Mouse (Mus musculus) fibroblast of lung, adult 2 months (primary cell): ENCODE results near the gene Mical2.

Source experiments
- DNase-seq: peaks from one replicate; pipeline ENCODE4 v3.0.0-alpha.2; 2011; ENCODE audit warnings: low read depth

Gene Mical2

DNA sequence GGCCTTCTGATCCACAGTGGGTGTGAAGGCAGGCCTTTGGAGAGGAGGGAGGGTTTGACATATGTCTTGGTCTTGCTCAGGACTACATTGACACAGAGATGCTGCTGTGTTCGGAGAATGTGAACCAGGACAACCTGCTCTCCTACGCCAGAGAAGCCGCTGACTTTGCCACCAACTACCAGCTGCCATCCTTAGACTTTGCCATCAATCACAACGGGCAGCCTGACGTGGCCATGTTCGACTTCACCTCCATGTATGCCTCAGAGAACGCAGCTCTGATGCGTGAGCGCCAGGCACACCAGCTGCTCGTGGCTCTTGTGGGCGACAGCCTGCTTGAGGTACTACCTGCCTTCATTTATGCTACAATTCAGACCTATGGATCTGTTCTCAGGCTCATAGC lies 92.7 kb downstream of the Mical2 start:
- no peak for DNase-seq

DNA sequence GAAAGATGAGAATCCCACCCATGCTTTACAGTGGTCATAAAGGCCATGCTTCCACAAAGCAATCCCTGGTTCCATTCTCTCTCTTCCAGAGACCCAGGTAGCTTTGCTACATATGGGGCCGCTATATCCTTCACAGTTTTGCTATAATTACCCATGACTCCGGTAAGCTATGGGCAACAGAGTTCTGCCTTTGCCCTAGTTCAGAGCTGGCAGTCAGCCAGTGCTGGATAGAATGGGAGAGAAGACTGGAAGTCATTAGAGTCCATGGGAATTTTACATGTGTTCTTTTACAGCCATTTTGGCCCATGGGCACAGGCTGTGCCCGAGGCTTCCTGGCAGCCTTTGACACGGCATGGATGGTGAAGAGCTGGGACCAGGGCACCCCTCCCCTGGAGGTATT lies 93.8 kb downstream of the Mical2 start:
- no peak for DNase-seq

DNA sequence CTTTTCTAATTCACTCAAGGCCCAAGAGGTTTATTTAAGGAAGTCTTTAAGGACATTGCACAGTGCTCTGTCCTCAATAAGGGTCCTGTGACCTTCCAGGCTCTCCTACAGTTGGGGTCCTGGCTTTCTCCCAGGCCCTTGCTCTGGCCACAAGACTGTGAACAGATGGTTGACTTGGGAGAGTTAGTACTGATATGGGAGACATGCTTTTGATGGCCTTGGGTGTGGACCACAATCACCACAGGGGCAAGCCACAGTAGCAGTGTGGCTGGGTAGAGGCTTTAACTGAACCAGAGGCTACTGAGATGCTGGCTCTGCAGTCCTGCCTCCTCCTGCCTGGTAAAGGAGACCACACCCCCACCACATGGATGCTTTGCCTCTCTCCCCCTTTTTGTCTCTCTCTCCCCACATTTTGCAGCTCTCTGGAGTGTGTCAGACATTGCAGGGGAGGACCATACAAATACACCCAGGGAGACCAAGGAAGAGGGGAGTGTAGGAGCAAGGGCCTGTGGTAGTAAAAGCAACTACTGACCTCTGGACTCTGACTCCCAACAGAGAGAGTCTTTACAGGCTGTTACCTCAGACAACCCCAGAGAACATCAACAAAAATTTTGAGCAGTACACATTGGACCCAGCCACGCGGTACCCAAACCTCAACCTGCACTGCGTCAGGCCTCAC lies 94.5 kb downstream of the Mical2 start:
- no peak for DNase-seq

DNA sequence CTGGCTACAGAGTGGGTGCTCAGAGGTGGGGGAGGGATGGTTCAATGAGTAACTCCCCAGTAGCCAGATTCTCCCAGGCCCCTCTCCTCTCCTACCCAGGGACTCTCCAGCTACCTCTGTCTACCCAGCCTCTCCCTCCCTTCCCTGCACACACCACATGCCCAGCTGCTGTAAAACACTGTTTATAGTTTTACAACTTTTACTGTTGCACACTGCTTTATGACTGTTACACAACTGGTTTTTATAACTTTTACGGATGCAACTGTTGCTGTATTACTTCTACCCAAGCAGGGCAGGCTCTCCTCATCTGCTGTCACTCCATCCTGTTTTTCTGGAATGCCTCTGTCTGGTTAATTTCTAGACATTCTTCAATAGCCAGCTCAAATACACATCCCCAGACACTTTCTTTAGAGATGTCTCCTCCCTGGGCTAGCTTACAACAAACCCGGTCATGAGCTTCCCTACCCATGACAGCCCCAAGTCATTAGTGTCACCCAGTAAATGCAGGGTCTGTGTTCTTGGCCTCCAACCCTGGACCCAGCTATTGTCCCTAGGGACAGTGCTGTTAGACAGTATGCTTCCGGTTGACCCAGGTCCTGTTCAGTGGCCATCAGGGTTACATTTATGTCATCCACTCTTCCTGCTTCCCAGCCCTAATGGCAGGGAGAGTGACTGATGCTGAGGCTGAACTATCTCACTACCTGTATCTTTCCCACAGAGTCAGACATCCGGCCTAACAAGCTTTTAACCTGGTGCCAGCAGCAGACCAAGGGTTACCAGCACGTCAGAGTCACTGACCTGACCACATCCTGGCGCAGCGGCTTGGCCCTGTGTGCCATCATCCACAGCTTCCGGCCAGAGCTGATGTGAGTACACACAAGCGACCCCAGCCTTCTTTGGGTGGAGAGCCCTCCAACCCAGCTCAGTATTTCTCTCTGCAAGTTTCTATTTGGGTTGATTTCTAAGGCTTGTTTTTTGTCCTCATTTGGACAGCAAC lies 96.4 kb downstream of the Mical2 start:
- DNase-seq, result no peak

DNA sequence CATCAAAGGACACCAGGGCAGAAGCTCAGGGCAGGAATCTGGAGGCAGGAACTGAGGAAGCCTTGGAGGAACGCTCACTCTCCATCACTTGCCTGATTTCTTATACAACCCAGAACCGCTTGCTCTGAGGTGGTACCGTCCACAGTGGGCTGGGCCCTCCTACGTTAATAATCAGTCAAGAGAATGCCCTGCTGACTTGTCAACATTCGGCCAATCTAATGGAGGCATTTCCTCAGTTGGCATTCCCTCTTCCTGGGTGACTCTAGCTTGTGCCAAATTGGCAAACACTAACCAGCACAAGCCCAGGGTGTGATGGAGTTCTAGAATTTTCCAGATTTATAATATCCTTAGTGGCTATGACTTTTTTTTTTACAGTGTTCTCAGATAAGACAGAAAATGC lies 98.9 kb downstream of the Mical2 start:
- no peak for DNase-seq

DNA sequence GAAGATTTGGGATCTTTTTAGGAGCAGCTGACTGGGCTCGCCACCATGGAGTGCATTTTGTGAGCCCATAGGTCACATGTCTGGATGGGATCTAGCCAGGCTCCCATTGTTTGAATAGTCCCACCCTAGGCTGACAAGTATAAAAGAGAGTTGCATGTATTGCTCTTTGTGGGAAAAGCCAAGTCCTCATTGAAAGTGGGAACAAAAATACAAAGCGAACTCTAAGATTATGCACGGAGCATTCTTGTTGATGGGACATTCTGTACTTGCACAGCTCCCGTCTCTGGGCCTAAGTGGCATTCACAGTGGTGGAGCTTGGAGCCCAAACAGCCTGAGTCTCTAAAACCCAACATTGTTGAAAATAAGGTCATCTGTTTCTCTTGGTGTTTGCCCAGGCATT lies 101.2 kb downstream of the Mical2 start:
- no peak for DNase-seq

DNA sequence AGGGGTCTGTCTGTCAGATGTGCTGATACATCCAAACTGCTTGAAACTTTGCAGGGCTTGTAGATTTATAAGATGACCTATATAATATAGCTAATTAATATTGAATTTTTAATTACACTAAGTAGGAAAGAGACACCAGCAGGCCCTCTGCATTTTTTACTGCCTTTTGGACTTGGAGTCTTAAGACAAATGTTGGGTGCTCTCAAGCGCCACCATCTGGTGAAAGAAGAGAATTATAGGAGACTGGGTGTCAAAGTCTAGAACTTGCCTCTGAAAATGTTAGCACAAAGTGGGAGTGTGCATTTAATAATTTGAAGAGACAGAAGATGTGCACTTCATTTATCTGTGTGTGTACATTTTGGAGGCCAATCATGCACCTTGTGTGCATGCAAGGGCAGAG lies 103.3 kb downstream of the Mical2 start:
- DNase-seq, result no peak

DNA sequence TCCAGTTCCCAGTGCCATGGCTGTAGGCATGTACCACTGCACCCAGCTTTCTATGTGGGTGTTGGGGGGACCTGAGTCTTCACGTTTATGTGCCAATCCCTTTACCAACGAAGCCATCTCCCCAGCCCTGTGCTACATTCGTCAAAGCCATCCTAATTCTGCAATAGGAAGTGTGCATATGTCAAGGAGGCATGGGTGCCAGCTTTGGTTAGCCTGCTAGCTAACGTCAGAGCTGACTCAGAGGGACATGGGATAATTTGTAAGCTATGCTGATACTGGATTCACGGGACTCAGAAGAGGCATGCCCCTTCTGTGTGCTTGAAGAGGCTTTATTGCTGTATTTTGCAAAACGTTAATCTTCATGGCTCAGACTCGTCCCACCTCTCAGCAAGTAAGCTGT lies 103.8 kb downstream of the Mical2 start:
- no peak for DNase-seq

DNA sequence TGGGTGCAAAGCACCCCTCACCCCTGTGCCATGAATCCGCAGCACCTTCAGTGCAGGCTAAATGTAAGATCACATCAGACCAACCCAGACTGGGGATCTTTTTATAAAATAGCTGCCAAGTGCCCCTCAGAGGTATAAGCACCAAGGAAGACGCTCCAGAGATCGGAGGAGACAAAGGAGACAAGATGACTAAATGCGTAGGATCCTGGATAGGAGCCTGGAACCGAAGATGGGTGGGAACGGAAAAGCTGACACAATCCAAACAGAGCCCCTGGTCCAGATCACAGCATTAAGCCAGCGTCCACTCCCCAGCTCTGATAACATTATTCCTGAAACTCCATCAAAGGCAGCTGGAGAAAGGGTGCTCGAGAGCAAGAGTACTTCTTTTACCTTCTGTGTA lies 105.3 kb downstream of the Mical2 start:
- no peak for DNase-seq

DNA sequence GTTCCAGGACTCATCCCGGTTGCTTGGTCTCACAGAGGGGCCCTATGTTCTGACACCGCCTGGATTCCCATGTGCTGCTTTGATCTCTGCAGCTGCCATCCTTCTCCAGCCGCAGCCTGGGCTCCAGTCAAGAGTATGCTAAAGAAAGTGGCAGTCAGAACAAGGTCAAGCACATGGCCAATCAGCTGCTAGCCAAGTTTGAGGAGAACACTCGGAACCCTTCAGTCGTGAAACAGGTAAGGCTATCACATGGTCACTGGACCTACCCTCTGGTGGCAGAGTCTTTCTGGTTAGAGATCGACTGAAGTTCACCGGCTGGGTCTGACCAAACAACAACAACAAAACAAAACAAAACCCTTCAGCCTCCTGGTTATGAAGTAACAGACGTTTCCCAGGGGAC lies 106.1 kb downstream of the Mical2 start:
- DNase-seq, result no peak

DNA sequence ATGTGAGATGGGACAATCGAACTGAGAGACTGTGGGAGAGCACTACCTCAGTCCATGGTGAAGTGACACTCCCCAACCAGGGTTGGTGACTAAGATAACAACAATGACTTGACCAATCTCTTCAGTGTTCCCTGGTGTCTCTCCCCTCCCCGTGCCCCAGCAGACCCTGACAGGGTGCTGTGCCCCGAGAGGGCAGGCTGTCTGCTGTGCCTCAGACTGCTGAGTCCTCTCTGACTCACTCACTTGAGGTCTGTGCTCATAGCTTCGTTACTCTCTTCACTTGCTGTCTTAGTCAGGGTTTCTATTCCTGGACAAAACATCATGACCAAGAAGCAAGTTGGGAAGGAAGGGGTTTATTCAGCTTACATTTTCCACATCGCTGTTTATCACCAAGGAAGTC lies 106.8 kb downstream of the Mical2 start:
- peak; percentile 65 for DNase-seq

DNA sequence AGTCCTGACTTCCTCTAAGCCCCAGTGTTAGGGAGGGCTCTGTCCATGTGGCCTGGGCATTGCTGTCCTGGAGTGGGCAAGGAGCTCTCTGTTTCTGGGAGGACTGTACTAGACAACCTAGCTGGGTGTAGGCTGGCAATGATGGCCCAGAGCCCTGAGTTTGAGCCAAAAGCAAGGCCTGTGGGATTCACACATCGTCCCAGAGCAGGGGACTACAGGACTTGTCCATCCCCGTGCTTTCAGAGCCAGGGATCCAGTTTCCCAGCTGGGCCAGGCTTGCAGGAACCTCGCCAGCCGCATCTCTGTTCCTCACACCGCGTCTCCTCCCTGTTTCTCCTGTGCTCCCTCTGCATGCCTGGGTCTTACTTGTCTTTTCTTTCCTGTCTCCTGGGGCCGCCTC lies 107.7 kb downstream of the Mical2 start:
- no peak for DNase-seq

DNA sequence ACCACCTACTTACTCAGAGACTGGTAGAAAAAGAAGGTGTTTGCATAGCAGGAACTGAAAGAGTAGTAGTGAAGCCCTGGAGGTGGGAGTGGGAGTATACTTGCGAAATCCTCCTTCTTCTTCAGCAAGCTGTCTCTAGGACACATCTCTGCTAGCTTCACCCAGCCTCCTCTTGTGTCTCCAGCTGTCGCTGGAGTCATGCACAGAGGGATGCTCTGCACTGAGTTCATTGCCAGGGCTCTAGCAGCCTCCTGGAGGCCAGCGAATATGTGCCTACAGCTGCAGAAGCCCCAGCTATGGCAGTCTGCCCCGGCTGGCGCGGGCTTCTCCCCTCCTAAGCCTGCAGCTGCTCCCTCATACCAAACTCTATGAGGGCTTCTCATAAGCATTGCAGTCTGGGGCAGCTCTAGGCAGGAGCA lies 110.6 kb downstream of the Mical2 start:
- DNase-seq, result no peak

DNA sequence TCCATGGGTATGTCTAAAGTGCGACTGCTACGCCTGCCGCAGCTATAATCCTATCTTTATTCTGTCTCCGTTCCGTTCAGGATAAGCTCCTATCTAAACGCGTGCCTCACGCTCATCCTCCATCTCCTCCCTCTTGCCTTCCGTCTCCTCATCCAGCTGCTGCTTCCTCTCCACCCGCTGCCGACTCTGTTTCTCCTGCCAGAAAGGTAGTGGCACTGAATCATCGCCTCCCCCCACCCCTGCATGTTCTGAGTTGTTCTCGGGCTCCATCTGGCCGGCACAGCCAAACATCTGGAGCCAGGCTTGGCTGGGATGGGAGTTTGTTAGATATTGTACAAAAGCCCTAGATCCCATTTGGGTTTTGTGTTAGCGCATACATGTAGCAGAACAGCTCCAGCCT lies 111.1 kb downstream of the Mical2 start:
- peak; percentile 55 for DNase-seq

DNA sequence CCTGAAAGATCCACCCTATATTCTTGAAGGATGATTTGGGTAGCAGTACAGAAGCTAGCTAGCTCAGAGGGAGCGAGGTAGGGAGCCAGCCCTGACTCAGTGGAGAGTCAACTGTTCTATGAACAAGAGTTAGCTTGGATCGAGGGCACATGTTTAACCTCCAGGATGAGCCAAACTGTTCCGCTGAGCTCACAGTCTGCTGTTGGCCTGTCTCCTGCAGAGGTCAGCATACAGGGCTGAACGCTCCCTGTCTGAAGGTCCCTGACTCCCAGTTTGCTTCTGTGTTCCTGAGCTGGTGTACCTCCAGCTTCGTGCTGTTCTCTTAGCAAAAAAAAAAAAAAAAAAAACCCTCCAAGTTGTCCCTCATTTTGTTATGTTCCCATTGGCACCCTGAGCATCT lies 112.1 kb downstream of the Mical2 start:
- DNase-seq, result no peak

DNA sequence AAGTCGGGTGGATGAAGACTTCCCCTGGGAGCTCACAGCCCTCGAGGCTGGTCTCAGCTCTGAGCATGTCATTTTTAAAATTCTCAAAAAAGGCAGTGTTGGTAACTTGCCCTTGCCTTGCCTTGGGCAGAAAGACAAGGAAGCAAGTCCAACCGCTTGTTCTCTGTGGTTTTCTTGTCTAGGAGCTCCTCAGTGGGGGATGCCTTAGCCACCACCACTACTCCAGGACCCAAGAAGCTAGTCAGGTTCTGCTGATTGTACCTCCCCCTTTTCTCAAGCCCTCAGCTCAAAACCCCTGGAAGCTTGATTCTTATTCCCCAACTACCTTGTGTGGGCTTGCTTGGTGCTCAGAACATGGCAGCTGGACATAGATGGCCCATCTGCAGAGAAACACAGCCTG lies 115.4 kb downstream of the Mical2 start:
- DNase-seq, result peak; percentile 46

DNA sequence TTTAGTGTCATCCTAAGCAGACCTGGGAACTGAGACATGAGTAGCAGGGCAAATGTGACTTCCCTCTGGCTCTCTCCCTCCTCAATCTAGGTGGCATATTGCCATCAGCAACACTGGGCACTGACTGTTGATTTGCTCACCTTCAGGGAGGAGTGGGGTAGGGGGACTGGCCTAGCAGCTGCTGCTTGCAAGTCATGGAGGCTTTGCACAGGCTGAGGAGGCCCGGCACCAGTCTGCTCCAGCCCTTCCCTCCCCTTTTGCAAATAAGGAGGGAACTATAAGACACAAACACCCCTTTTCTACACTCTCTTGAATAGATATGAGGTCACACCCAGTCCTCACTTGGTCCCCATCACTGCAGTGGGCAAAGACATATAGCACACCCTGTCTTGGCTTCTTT lies 120.0 kb downstream of the Mical2 start:
- DNase-seq, result no peak

DNA sequence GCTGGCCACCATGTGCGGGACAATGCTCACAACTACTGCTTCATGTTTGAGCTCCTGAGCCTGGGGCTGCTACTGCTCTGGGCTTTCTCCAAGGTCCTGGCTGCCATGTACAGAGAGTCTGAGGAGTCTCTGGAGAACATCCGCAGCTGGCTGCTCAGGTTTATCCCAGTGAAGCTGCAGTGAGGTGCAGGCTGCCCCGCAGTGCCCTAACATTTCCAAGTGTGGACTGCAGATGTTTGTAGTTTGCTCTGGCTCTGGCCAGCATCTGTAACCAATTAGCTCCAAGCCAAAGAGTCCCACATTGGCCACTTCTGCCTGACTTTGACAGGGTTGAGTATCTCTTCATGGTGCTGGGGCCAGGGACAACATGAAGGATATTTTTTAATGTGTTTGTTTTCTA lies 125.9 kb downstream of the Mical2 start:
- no peak for DNase-seq

DNA sequence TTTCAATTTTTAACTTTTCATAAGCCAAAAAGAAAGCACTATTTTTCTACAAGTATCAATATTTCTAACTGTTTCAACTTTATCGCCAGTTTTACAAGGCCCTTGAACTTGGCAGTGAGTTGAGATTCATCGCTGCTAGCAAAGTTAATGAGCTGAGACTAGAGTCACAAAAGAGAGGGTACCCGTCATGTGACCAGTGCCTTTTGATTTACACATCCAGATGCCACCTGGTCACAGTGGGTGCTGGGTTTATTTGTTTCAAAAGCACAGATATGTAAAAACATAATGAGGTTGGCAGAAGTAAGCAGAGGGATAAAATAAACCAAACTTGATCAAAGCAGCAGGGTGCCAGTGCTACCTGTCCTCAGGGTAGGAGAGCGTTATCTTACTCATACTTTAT lies 126.3 kb downstream of the Mical2 start:
- no peak for DNase-seq

DNA sequence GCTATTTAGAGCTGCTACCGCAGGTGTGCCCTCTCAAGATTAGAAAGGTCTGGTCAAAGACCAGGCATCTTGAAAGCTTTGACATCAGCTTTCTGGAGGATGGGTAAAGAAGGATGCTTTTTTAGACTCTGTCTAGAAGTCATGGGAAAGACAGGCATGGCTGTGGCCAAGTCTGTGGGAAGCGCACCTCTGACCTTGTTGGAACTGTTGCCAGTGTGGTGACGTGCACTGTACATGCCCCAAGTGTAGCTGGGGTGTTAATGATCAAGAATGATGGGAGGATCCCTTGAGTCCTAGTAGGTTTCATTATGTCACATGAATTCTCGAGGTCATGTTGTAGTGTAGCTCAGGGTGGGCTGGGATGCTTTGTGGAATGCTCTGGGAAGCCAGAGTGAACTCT lies 127.4 kb downstream of the Mical2 start:
- DNase-seq, result no peak

DNA sequence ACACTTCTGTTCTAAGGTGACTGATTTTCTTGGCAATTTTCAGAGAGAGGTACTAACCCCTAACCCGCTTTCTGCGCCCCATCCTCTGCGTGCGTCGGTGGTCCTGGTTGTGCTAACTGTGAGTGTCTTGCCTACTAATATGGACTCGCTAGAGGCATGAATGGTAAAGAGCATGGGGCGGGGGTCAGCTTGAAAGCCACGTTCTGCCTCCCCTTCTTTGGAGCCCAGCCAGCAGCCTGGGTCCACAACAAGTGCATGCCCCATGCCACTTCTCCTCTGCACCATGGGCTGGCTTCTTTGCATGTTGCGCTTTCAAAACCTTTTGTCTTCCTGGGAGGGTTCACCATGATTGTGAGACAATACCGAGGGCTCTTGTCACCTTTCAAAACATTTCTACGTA lies 128.3 kb downstream of the Mical2 start:
- no peak for DNase-seq

DNA sequence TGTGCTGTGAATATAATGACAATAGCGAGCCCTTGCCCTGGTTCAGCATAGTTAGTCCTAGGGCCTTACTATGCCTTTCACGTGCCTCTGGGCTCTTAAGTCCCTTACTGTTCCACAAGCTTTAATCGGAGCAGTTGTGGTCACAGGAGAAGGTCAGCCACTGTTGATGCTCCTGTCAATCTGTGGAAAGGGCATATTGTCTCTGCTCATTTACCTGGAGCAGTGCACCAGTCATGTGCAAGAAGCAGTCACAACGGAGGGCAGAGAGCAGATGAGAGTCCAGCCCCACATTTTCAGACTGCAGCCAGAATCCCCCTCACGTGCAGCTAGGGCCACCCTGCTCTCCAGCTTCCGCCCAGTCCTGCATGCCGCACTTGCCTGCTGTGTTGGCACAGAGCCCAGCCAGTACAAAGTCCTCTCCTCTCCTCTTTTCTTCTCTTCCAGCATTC lies 128.9 kb downstream of the Mical2 start:
- DNase-seq, result no peak

DNA sequence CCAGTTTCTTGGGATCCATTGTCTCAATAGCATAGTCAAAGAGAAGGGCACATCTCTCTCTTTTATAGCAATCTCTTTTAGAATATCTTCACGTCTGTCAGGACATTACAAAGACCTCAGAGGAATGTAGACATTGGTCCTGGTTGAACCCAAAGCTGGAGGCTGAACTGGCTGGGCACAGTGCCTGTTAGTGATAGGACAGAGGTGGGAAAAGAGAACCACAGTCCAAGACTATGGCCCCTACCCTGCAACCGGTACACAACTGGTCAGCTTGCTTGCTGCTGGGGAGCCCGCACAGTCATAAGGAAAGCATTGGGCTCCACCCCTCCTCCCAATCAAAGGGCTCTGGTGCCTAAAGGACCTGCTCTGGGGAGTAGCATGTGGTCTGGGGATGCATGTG lies 133.9 kb downstream of the Mical2 start:
- DNase-seq, result no peak
